Mouse (Mus musculus) lung, embryonic 14.5 days (tissue): Measurements from ENCODE around the gene Tsnaxip1. TPM values are rescaled to one million over a fixed set of nuclear protein-coding genes. Genes with fewer than 3 reads are reported as not detected.
A peak's percentile ranks its signal among the peaks of the same experiment; 100 is the strongest.
"Not testable (repeated sequence)": the region's sequence is repeated elsewhere in the genome, so short reads cannot be mapped to it uniquely, and the experiment has no call there.

ENCODE experiments used
- ATAC-seq: fragments of 200-750 bp; cut with Nextera tagmentation; 2 replicates; pipeline ENCODE4 v1.8.0; 2017; ENCODE audit warnings: mild to moderate bottlenecking, moderate TSS enrichment, moderate library complexity; ENCODE audit not compliant: insufficient read depth
- DNase-seq: peaks from one replicate; pipeline ENCODE4 v3.0.0-alpha.2; 2015
- H3K27ac ChIP-seq: fragments of 300-500 bp; sonication (generic); 2 replicates; pipeline ENCODE4 v1.5.1; 2014; ENCODE audit warnings: low read depth, mild to moderate bottlenecking, moderate library complexity
- H3K27me3 ChIP-seq: fragments of 300-500 bp; sonication (generic); 2 replicates; pipeline ENCODE4 v1.6.1; 2014; ENCODE audit warnings: low read length, control low read depth; ENCODE audit not compliant: insufficient read depth
- H3K36me3 ChIP-seq: fragments of 300-500 bp; sonication (generic); 2 replicates; pipeline ENCODE4 v1.6.1; 2014; ENCODE audit warnings: control low read depth; ENCODE audit not compliant: insufficient read depth
- H3K4me1 ChIP-seq: fragments of 300-500 bp; sonication (generic); 2 replicates; pipeline ENCODE4 v1.6.1; 2014; ENCODE audit warnings: antibody characterized with exemption, control low read depth; ENCODE audit not compliant: insufficient read depth
- H3K4me2 ChIP-seq: fragments of 300-500 bp; sonication (generic); 2 replicates; pipeline ENCODE4 v1.6.1; 2014; ENCODE audit warnings: mild to moderate bottlenecking
- H3K4me3 ChIP-seq: fragments of 300-500 bp; sonication (generic); 2 replicates; pipeline ENCODE4 v1.5.1; 2014; ENCODE audit warnings: low read depth, low read length
- H3K9ac ChIP-seq: fragments of 300-500 bp; sonication (generic); 2 replicates; pipeline ENCODE4 v1.6.1; 2014
- H3K9me3 ChIP-seq: fragments of 300-500 bp; sonication (generic); 2 replicates; pipeline ENCODE4 v1.6.1; 2016; ENCODE audit warnings: low read depth, low read length, control low read depth
- CTCF ChIP-seq: IDR thresholded peaks from 2 replicates; pipeline ENCODE4 v1.5.1; 2016; ENCODE audit warnings: antibody characterized with exemption, low read depth
- WGBS: fragments of 180-500 bp; shearing (Covaris S2); extraction: QIAGEN DNeasy Blood & Tissue Kit; methylation state at CpG from one replicate; pipeline ENCODE4 v1.1.7; 2014; 5-methylcytosine and 5-hydroxymethylcytosine counted together
- polyA plus RNA-seq: library from polyadenylated mRNA; unstranded; fragments of >200 nt; fragmentation: Nextera tagmentation; extraction: Ambion mirVana; gene quantifications from 2 replicates; pipeline ENCODE4 v1.2.1, GENCODE M21; 2014

Gene Tsnaxip1
- polyA plus RNA-seq, 1 experiment from 2014 or later, result 0.09 TPM

- no peaks in the 10 kb centered on the region for H3K4me1 ChIP-seq
- H3K27me3 ChIP-seq, result no peaks in the 10 kb centered on the region
- H3K36me3 ChIP-seq, result peaks cover 15% of the 10 kb centered on the region; the same call in 1 of the 2 replicates
- DNase-seq (no peak), ATAC-seq (no peak)
- no peaks in the 10 kb centered on the region for H3K9me3 ChIP-seq
- no peak overlapping the region for H3K4me2 ChIP-seq
- no peak overlapping the region for H3K4me3 ChIP-seq
- no peak overlapping the region for H3K9ac ChIP-seq
- 92% methylated on average over 6 of the region's 6 CpGs for WGBS
- no peak for TF ChIP-seq CTCF
- no peak overlapping the region for H3K27ac ChIP-seq
Measured at GRCm38 (mm10) chr8:105813241-105813640, 14.3 kb upstream of the Tsnaxip1 start.

- no peaks in the 10 kb centered on the region for H3K9me3 ChIP-seq
- H3K27ac ChIP-seq, result no peak overlapping the region
- TF ChIP-seq CTCF, result no peak
- H3K36me3 ChIP-seq, result peaks cover 51% of the 10 kb centered on the region
- no peak for ATAC-seq
- WGBS, result 89% methylated on average over 3 of the region's 3 CpGs
- H3K4me3 ChIP-seq, result no peak overlapping the region
- no peak overlapping the region for H3K9ac ChIP-seq
- H3K4me2 ChIP-seq, result no peak overlapping the region
- H3K27me3 ChIP-seq, result no peaks in the 10 kb centered on the region
- no peak for DNase-seq
- no peaks in the 10 kb centered on the region for H3K4me1 ChIP-seq
Measured at GRCm38 (mm10) chr8:105819659-105820058, 7.9 kb upstream of the Tsnaxip1 start.

- no peak overlapping the region for H3K9ac ChIP-seq
- no peak for TF ChIP-seq CTCF
- no peaks in the 10 kb centered on the region for H3K9me3 ChIP-seq
- H3K4me1 ChIP-seq, result 0 out of 2 replicates have a peak, but pooled peaks cover 3% of the 10 kb centered on the region
- H3K27ac ChIP-seq, result no peak overlapping the region; the same call in 1 of the 2 replicates
- no peak for DNase-seq
- 97% methylated on average over 1 of the region's 1 CpGs for WGBS
- peaks cover 60% of the 10 kb centered on the region for H3K36me3 ChIP-seq
- no peak overlapping the region for H3K4me3 ChIP-seq
- no peaks in the 10 kb centered on the region for H3K27me3 ChIP-seq
- peak; percentile 79 for ATAC-seq
- no peak overlapping the region; the same call in 1 of the 2 replicates for H3K4me2 ChIP-seq
Measured at GRCm38 (mm10) chr8:105820925-105821324, 6.6 kb upstream of the Tsnaxip1 start.

- ATAC-seq (no peak), DNase-seq (no peak)
- H3K4me1 ChIP-seq, result 0 out of 2 replicates have a peak, but pooled peaks cover 5% of the 10 kb centered on the region
- peak overlapping the region; percentile 95 for H3K4me2 ChIP-seq
- no peaks in the 10 kb centered on the region for H3K27me3 ChIP-seq
- no peak for TF ChIP-seq CTCF
- no peak overlapping the region for H3K27ac ChIP-seq
- peak overlapping the region; percentile 95 for H3K4me3 ChIP-seq
- WGBS, result 81% methylated on average over 4 of the region's 4 CpGs
- peaks cover 46% of the 10 kb centered on the region for H3K36me3 ChIP-seq
- no peaks in the 10 kb centered on the region for H3K9me3 ChIP-seq
- peak overlapping the region; percentile 94 for H3K9ac ChIP-seq
Measured at GRCm38 (mm10) chr8:105825506-105825905, 2.0 kb upstream of the Tsnaxip1 start.

- peak overlapping the region; percentile 95 for H3K4me2 ChIP-seq
- peaks cover 37% of the 10 kb centered on the region for H3K36me3 ChIP-seq
- peak overlapping the region; percentile 95 for H3K4me3 ChIP-seq
- DNase-seq, result no peak
- peak overlapping the region; percentile 84 for H3K27ac ChIP-seq
- TF ChIP-seq CTCF, result no peak
- WGBS, result 3% methylated on average over 4 of the region's 4 CpGs
- no peaks in the 10 kb centered on the region for H3K9me3 ChIP-seq
- ATAC-seq, result no peak
- H3K27me3 ChIP-seq, result no peaks in the 10 kb centered on the region
- 0 out of 2 replicates have a peak, but pooled peaks cover 5% of the 10 kb centered on the region for H3K4me1 ChIP-seq
- peak overlapping the region; percentile 94 for H3K9ac ChIP-seq
Measured at GRCm38 (mm10) chr8:105826379-105826778, 1.2 kb upstream of the Tsnaxip1 start.

DNA sequence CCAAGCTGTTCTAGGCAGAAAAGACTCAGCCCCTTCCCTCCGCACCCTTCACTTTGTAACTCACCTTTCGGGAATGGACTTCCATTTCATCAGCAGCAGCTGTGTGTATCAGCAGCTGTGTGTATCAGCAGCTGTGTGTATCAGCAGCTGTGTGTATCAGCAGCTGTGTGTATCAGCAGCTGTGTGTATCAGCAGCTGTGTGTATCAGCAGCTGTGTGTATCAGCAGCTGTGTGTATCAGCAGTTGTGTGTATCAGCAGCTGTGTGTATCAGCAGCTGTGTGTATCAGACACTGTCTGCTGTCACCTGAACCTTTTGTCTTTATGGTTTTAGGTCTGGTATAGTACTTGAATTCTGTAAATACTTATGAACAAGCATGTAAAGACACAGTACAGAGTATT lies 6.2 kb downstream of the Tsnaxip1 start:
- not testable (repeated sequence) for H3K27me3 ChIP-seq, H3K4me1 ChIP-seq, H3K9ac ChIP-seq, H3K36me3 ChIP-seq, H3K27ac ChIP-seq, H3K9me3 ChIP-seq, H3K4me3 ChIP-seq, H3K4me2 ChIP-seq, DNase-seq, ATAC-seq
- WGBS, result 65% methylated on average over 2 of the region's 2 CpGs

- no peaks in the 10 kb centered on the region for H3K36me3 ChIP-seq
- no peaks in the 10 kb centered on the region for H3K27me3 ChIP-seq
- no peaks in the 10 kb centered on the region for H3K9me3 ChIP-seq
- H3K4me2 ChIP-seq, result no peak overlapping the region
- no peak overlapping the region for H3K27ac ChIP-seq
- TF ChIP-seq CTCF, result peak; percentile 61
- DNase-seq, result peak; percentile 62
- H3K4me1 ChIP-seq, result no peaks in the 10 kb centered on the region
- H3K4me3 ChIP-seq, result no peak overlapping the region
- no peak for ATAC-seq
- no peak overlapping the region for H3K9ac ChIP-seq
- 31% methylated on average over 11 of the region's 11 CpGs for WGBS
Measured at GRCm38 (mm10) chr8:105835318-105835717, 7.8 kb downstream of the Tsnaxip1 start.

GRCm38 (mm10) chr8:105836991-105837390 lies 9.5 kb downstream of the Tsnaxip1 start:
- no peaks in the 10 kb centered on the region for H3K36me3 ChIP-seq
- no peak overlapping the region for H3K9ac ChIP-seq
- H3K27ac ChIP-seq, result no peak overlapping the region
- no peaks in the 10 kb centered on the region for H3K4me1 ChIP-seq
- 76% methylated on average over 6 of the region's 6 CpGs for WGBS
- ATAC-seq (no peak), DNase-seq (no peak)
- no peak overlapping the region for H3K4me2 ChIP-seq
- H3K9me3 ChIP-seq, result no peaks in the 10 kb centered on the region
- no peak overlapping the region for H3K4me3 ChIP-seq
- no peaks in the 10 kb centered on the region for H3K27me3 ChIP-seq
- no peak for TF ChIP-seq CTCF
